Mouse (Mus musculus): Measurements from ENCODE around the gene Aoah. TPM values are rescaled to one million over a fixed set of nuclear protein-coding genes. Genes with fewer than 3 reads are reported as not detected.

Aoah gene
- polyA plus RNA-seq, 1 experiment, result 3.2 TPM

DNA sequence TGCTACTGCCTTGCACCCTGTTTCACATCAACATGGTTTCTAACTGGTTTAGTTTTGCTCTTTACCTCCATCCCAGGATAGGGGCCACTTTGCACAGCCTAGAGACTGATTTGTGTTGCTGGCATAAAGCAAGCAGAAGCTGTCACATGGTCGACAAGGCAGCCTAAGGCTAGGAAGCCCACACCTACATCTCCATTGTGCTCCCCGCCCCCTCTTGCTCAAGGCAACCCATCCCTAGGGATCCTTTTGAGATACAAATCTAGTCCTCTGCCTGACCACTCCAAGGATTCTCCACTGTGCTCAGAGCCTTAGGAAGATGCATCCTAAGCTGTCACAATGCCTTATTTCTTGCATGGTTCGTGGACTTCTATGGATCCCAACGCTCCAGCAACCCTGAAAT, 110.2 kb downstream of the Aoah start:
- Histone ChIP-seq H3K4me3 (ENCODE audit: extremely low read depth, insufficient read depth, insufficient read length) (no peak overlapping the region), H3K27ac (ENCODE audit: insufficient read depth, low read length) (no peak overlapping the region), H3K27me3 (ENCODE audit: control insufficient read depth, insufficient read depth, low read length) (no peaks in the 10 kb centered on the region), H3K4me1 (ENCODE audit: control insufficient read depth, insufficient read depth, insufficient read length) (no peaks in the 10 kb centered on the region), H3K36me3 (ENCODE audit: control insufficient read depth, insufficient read depth, low read length) (no peaks in the 10 kb centered on the region)
- TF ChIP-seq POLR2A (IDR thresholded peaks at IDR 0.05; ENCODE audit: low read depth, low read length), result no peak
- no peak for TF ChIP-seq CTCF (IDR thresholded peaks at IDR 0.05; ENCODE audit: extremely low read depth, insufficient read depth, insufficient read length, insufficient replicate concordance)
- 82% methylated on average over 4 of the region's 4 CpGs for WGBS
- no peak for DNase-seq (ENCODE audit: low read depth in 1 of 2, low spot score in 2 of 2)

- no peaks in the 10 kb centered on the region for H3K36me3 ChIP-seq (ENCODE audit: control insufficient read depth, insufficient read depth, low read length)
- no peak overlapping the region for H3K27ac ChIP-seq (ENCODE audit: insufficient read depth, low read length)
- no peak for TF ChIP-seq CTCF (IDR thresholded peaks at IDR 0.05; ENCODE audit: extremely low read depth, insufficient read depth, insufficient read length, insufficient replicate concordance)
- no peak for DNase-seq (ENCODE audit: low read depth in 1 of 2, low spot score in 2 of 2)
- H3K4me3 ChIP-seq (ENCODE audit: extremely low read depth, insufficient read depth, insufficient read length), result no peak overlapping the region
- 68% methylated on average over 2 of the region's 2 CpGs for WGBS
- H3K4me1 ChIP-seq (ENCODE audit: control insufficient read depth, insufficient read depth, insufficient read length), result no peaks in the 10 kb centered on the region
- H3K27me3 ChIP-seq (ENCODE audit: control insufficient read depth, insufficient read depth, low read length), result no peaks in the 10 kb centered on the region
Observed at GRCm38 (mm10) chr13:20905195-20905594, 111.3 kb downstream of the Aoah start.

- Histone ChIP-seq H3K4me1 (ENCODE audit: control insufficient read depth, insufficient read depth, insufficient read length) (no peaks in the 10 kb centered on the region), H3K4me3 (ENCODE audit: extremely low read depth, insufficient read depth, insufficient read length) (no peak overlapping the region), H3K36me3 (ENCODE audit: control insufficient read depth, insufficient read depth, low read length) (no peaks in the 10 kb centered on the region), H3K27ac (ENCODE audit: insufficient read depth, low read length) (no peak overlapping the region), H3K27me3 (ENCODE audit: control insufficient read depth, insufficient read depth, low read length) (no peaks in the 10 kb centered on the region)
- TF ChIP-seq POLR2A (IDR thresholded peaks at IDR 0.05; ENCODE audit: low read depth, low read length), result no peak
- TF ChIP-seq CTCF (IDR thresholded peaks at IDR 0.05; ENCODE audit: extremely low read depth, insufficient read depth, insufficient read length, insufficient replicate concordance), result no peak
- DNase-seq (ENCODE audit: low read depth in 1 of 2, low spot score in 2 of 2), result no peak
- WGBS, result 84% methylated on average over 10 of the region's 10 CpGs
Observed at GRCm38 (mm10) chr13:20916698-20917511, 123.0 kb downstream of the Aoah start.

DNA sequence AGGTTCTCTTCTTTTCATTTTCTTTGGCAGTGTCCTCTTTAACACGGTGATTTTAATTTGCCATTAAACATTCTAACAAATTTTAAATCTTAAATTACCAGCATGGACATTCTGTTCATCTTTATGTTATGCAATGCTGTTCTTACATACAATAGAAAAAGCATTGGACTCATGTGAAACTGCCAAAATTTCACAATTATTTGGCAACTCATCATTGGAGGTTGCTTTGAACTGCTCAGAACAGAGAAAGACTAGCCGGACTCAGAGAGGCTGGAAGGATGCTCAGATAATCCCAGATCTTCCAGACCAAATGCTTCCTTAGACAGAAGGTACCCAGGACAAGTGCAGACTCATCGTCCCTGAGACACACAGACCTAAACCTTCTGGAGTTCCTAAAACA, 126.5 kb downstream of the Aoah start:
- no peaks in the 10 kb centered on the region for H3K36me3 ChIP-seq (ENCODE audit: control insufficient read depth, insufficient read depth, low read length)
- WGBS, result 92% methylated on average over 3 of the region's 3 CpGs

DNA sequence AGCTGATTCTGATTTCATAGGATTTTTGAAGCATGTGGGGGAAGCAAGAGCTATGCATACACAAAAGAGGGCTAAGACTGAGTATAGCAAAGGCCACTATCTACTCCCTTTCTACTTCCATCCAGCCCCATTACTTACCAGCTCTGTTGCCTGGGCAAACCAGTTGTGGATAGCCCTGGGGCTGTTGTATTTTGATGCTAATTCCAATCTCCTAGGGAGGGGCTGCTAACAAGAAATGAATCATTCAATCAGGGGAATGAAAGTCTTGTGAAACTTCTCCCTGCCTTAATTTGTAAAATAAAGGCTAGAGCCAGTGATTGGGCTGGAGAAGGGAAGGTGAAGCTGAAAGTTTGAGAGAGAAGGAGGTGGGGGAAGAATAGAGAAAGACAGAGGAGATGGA, 142.1 kb downstream of the Aoah start:
- Histone ChIP-seq H3K4me1 (ENCODE audit: control insufficient read depth, insufficient read depth, insufficient read length) (no peaks in the 10 kb centered on the region), H3K27me3 (ENCODE audit: control insufficient read depth, insufficient read depth, low read length) (no peaks in the 10 kb centered on the region), H3K36me3 (ENCODE audit: control insufficient read depth, insufficient read depth, low read length) (no peaks in the 10 kb centered on the region), H3K4me3 (ENCODE audit: extremely low read depth, insufficient read depth, insufficient read length) (no peak overlapping the region), H3K27ac (ENCODE audit: insufficient read depth, low read length) (no peak overlapping the region)
- DNase-seq (ENCODE audit: low read depth in 1 of 2, low spot score in 2 of 2), result no peak
- TF ChIP-seq POLR2A (IDR thresholded peaks at IDR 0.05; ENCODE audit: low read depth, low read length), result no peak
- TF ChIP-seq CTCF (IDR thresholded peaks at IDR 0.05; ENCODE audit: extremely low read depth, insufficient read depth, insufficient read length, insufficient replicate concordance), result no peak

More for the DNA sequence above, 126.5 kb downstream of the Aoah start:
- TF ChIP-seq CTCF (IDR thresholded peaks at IDR 0.05; ENCODE audit: extremely low read depth, insufficient read depth, insufficient read length, insufficient replicate concordance) (no peak), POLR2A (IDR thresholded peaks at IDR 0.05; ENCODE audit: low read depth, low read length) (no peak)
- no peak for DNase-seq (ENCODE audit: low read depth in 1 of 2, low spot score in 2 of 2)
- H3K27ac ChIP-seq (ENCODE audit: insufficient read depth, low read length), result no peak overlapping the region
- H3K4me3 ChIP-seq (ENCODE audit: extremely low read depth, insufficient read depth, insufficient read length), result no peak overlapping the region
- H3K27me3 ChIP-seq (ENCODE audit: control insufficient read depth, insufficient read depth, low read length), result no peaks in the 10 kb centered on the region
- no peaks in the 10 kb centered on the region for H3K4me1 ChIP-seq (ENCODE audit: control insufficient read depth, insufficient read depth, insufficient read length)

- WGBS, result 7% methylated on average over 5 of the region's 5 CpGs
- DNase-seq (ENCODE audit: low read depth in 1 of 2, low spot score in 2 of 2), result peak in 1 of 2 experiments; percentile 24
- TF ChIP-seq POLR2A (IDR thresholded peaks at IDR 0.05; ENCODE audit: low read depth, low read length) (no peak), CTCF (IDR thresholded peaks at IDR 0.05; ENCODE audit: extremely low read depth, insufficient read depth, insufficient read length, insufficient replicate concordance) (peak; percentile 65)
- no peaks in the 10 kb centered on the region for H3K27me3 ChIP-seq (ENCODE audit: control insufficient read depth, insufficient read depth, low read length)
- no peaks in the 10 kb centered on the region for H3K36me3 ChIP-seq (ENCODE audit: control insufficient read depth, insufficient read depth, low read length)
- no peak overlapping the region for H3K4me3 ChIP-seq (ENCODE audit: extremely low read depth, insufficient read depth, insufficient read length)
- H3K27ac ChIP-seq (ENCODE audit: insufficient read depth, low read length), result no peak overlapping the region
- no peaks in the 10 kb centered on the region for H3K4me1 ChIP-seq (ENCODE audit: control insufficient read depth, insufficient read depth, insufficient read length)
Observed at GRCm38 (mm10) chr13:20937452-20937851, 143.5 kb downstream of the Aoah start.

- TF ChIP-seq POLR2A (IDR thresholded peaks at IDR 0.05; ENCODE audit: low read depth, low read length) (no peak), CTCF (IDR thresholded peaks at IDR 0.05; ENCODE audit: extremely low read depth, insufficient read depth, insufficient read length, insufficient replicate concordance) (no peak)
- no peaks in the 10 kb centered on the region for H3K27me3 ChIP-seq (ENCODE audit: control insufficient read depth, insufficient read depth, low read length)
- no peak for DNase-seq (ENCODE audit: low read depth in 1 of 2, low spot score in 2 of 2)
- 87% methylated on average over 6 of the region's 6 CpGs for WGBS
- H3K4me1 ChIP-seq (ENCODE audit: control insufficient read depth, insufficient read depth, insufficient read length), result no peaks in the 10 kb centered on the region
- H3K4me3 ChIP-seq (ENCODE audit: extremely low read depth, insufficient read depth, insufficient read length), result no peak overlapping the region
- H3K27ac ChIP-seq (ENCODE audit: insufficient read depth, low read length), result no peak overlapping the region
- H3K36me3 ChIP-seq (ENCODE audit: control insufficient read depth, insufficient read depth, low read length), result no peaks in the 10 kb centered on the region
Observed at GRCm38 (mm10) chr13:20939099-20939498, 145.2 kb downstream of the Aoah start.
